Mouse (Mus musculus) C2C12 (cell line): ENCODE results near the gene Spata31d1d. TPM values are rescaled to one million over a fixed set of nuclear protein-coding genes. Genes with fewer than 3 reads are reported as not detected.
"Not testable (repeated sequence)": the region's sequence is repeated elsewhere in the genome, so short reads cannot be mapped to it uniquely, and the experiment has no call there.

Experiments used
- H3K27me3 ChIP-seq: one replicate; pipeline ENCODE4 v1.6.1; 2011; ENCODE audit not compliant: control insufficient read depth, insufficient read depth, insufficient read length
- H3K36me3 ChIP-seq: one replicate; pipeline ENCODE4 v1.6.1; 2011; ENCODE audit not compliant: control insufficient read depth, insufficient read depth
- H3K4me3 ChIP-seq: one replicate; pipeline ENCODE4 v1.5.1; 2011; ENCODE audit warnings: mild to moderate bottlenecking, control low read depth; ENCODE audit not compliant: poor library complexity, insufficient read depth, severe bottlenecking
- H3K79me2 ChIP-seq: one replicate; pipeline ENCODE4 v1.6.1; 2011; ENCODE audit not compliant: control insufficient read depth, insufficient read depth
- H3K79me3 ChIP-seq: one replicate; pipeline ENCODE4 v1.6.1; 2011; ENCODE audit warnings: low read depth, control low read depth
- H3ac ChIP-seq: one replicate; pipeline ENCODE3; 2011; ENCODE audit warnings: low read depth; ENCODE audit not compliant: control insufficient read depth, insufficient read length
- CEBPB ChIP-seq: IDR thresholded peaks from one replicate; pipeline ENCODE4 v1.6.1; 2011; ENCODE audit warnings: low read depth, mild to moderate bottlenecking, control low read depth, moderate library complexity
- CTCF ChIP-seq: IDR thresholded peaks from one replicate; pipeline ENCODE4 v1.5.1; 2011; ENCODE audit not compliant: control insufficient read depth, insufficient read depth, insufficient read length
- FOSL1 ChIP-seq: IDR thresholded peaks from one replicate; pipeline ENCODE4 v1.8.0; 2011; ENCODE audit warnings: mild to moderate bottlenecking, low read length; ENCODE audit not compliant: poor library complexity, insufficient read depth, severe bottlenecking
- MAX ChIP-seq: IDR thresholded peaks from one replicate; pipeline ENCODE4 v1.6.1; 2011; ENCODE audit warnings: mild to moderate bottlenecking, control low read depth
- MYOD1 ChIP-seq: IDR thresholded peaks from one replicate; pipeline ENCODE4 v1.6.1; 2011; ENCODE audit warnings: low read depth; ENCODE audit not compliant: control insufficient read depth, insufficient read length
- MYOG ChIP-seq: IDR thresholded peaks from one replicate; pipeline ENCODE4 v1.6.1; 2011; ENCODE audit not compliant: control insufficient read depth, insufficient read length; ENCODE audit errors: extremely low read depth
- USF1 ChIP-seq: IDR thresholded peaks from one replicate; pipeline ENCODE4 v1.6.1; 2011; ENCODE audit warnings: low read depth, mild to moderate bottlenecking, control low read depth, moderate library complexity
- polyA plus RNA-seq: library from polyadenylated mRNA; unstranded; fragments of >200 nt; fragmentation: generic; extraction: Trizol; gene quantifications from one replicate; pipeline ENCODE4 v1.2.1, GENCODE M21; 2012; ENCODE audit warnings: missing spikeins

Gene Spata31d1d
- polyA plus RNA-seq, 1 experiment, result not detected

GRCm38 (mm10) chr13:59726139-59726867, 5.2 kb downstream of the Spata31d1d start:
- Histone ChIP-seq H3K4me3 (no peak overlapping the region), H3K79me3 (no peaks in the 10 kb centered on the region), H3K79me2 (no peaks in the 10 kb centered on the region), H3ac (no peak overlapping the region), H3K36me3 (no peaks in the 10 kb centered on the region), H3K27me3 (peaks cover 60% of the 10 kb centered on the region)
- TF ChIP-seq MYOG (no peak), CEBPB (no peak), CTCF (no peak), USF1 (no peak), MYOD1 (no peak), FOSL1 (no peak), MAX (no peak)

GRCm38 (mm10) chr13:59722089-59722488, 9.5 kb downstream of the Spata31d1d start:
- H3K27me3 ChIP-seq, result peaks cover 49% of the 10 kb centered on the region
- not testable (repeated sequence) for H3K79me3 ChIP-seq, H3K36me3 ChIP-seq, H3K79me2 ChIP-seq, H3K4me3 ChIP-seq, H3ac ChIP-seq

DNA sequence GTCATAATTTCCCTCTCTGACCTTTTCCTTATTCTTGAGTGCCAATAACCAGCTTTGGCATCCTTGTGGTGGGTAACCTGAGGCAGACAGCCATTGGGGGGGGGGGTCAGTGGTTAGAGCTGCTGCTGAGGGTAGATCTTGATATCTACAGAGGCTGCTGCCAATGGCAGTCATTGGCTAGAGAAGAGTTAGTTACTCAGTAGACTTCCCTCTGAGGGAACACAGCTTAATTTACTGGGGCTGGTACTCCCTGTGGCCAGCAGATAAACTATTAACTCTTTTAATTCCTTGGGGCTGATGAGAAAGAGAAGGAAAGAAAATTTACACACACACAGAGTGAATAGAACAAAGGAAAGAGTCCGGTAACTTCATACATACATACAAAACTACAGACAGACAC, 12.1 kb downstream of the Spata31d1d start:
- H3K79me3 ChIP-seq, result no peaks in the 10 kb centered on the region
- H3K36me3 ChIP-seq, result no peaks in the 10 kb centered on the region
- H3K79me2 ChIP-seq, result no peaks in the 10 kb centered on the region
- no peak overlapping the region for H3K4me3 ChIP-seq
- H3ac ChIP-seq, result no peak overlapping the region
- peaks cover 36% of the 10 kb centered on the region for H3K27me3 ChIP-seq
- TF ChIP-seq USF1, result no peak
- no peak for TF ChIP-seq CEBPB
- TF ChIP-seq MYOD1, result no peak
- TF ChIP-seq CTCF, result no peak
- no peak for TF ChIP-seq MAX
- no peak for TF ChIP-seq MYOG
- no peak for TF ChIP-seq FOSL1

GRCm38 (mm10) chr13:59718857-59719440, 12.6 kb downstream of the Spata31d1d start:
- H3K27me3 ChIP-seq, result peaks cover 36% of the 10 kb centered on the region
- H3K36me3 ChIP-seq, H3ac ChIP-seq: not testable (repeated sequence)

DNA sequence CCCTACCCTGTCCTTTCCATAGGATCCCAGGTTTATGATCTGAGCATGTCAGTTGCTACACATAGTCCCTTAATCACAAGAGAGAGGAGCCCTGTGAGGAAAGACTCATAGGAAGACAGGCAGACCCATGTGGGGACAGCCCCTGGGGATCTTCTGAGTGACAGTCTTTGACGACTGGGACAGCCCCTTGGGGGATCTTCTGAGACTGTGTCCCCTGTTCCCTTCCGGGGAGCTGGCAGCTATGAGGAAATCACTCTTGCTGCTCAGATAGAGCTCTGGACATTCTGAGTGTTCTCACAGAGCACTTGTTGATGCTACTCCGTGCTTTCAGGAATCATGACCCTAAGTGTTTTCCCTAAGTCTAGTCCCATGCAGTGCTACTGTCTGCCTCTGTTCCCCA, 17.8 kb downstream of the Spata31d1d start:
- Histone ChIP-seq H3ac (no peak overlapping the region), H3K79me3 (no peaks in the 10 kb centered on the region), H3K79me2 (no peaks in the 10 kb centered on the region), H3K27me3 (peaks cover 22% of the 10 kb centered on the region), H3K36me3 (no peaks in the 10 kb centered on the region), H3K4me3 (no peak overlapping the region)
- TF ChIP-seq CTCF, result no peak
- TF ChIP-seq USF1, result no peak
- no peak for TF ChIP-seq MAX
- TF ChIP-seq MYOG, result no peak
- TF ChIP-seq FOSL1, result no peak
- no peak for TF ChIP-seq MYOD1
- no peak for TF ChIP-seq CEBPB

More at GRCm38 (mm10) chr13:59718857-59719440, 12.6 kb downstream of the Spata31d1d start:
- H3K79me3 ChIP-seq, H3K4me3 ChIP-seq, H3K79me2 ChIP-seq: not testable (repeated sequence)

DNA sequence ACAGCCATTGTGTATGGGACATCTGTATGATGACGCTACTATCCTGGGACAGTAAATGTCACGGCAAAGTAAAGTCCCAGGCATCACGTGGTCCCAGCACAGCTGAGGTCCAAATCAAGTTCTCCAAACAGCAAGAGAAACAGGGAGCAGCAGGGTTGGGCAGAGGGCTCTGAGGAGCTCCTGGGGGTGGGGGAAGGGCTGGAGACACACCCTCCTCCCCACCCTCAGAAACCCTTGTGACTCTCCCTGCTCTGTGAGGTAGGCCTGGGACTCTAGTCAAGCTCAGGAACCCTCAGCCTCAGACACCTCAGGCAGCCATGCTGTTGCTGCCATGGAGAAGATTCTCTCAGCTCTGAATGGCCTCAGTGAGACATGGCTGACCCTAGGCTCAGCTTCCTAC, 19.6 kb downstream of the Spata31d1d start, which contains the start of gene Spata31d1b:
Spata31d1b (plus strand) TSS at position 301 of the 400 bp plus-strand sequence.
- not testable (repeated sequence) for H3K79me2 ChIP-seq, H3K36me3 ChIP-seq, H3K4me3 ChIP-seq, H3K79me3 ChIP-seq, H3ac ChIP-seq
- H3K27me3 ChIP-seq, result peaks cover 24% of the 10 kb centered on the region
